Mouse (Mus musculus) megakaryocyte, adult 5-6 weeks (primary cell): Measurements from ENCODE around the gene Lamb1. TPM values are rescaled to one million over a fixed set of nuclear protein-coding genes. Genes with fewer than 3 reads are reported as not detected.

Experiments
- ATAC-seq: 2 replicates; pipeline ENCODE4 v1.8.0; 2016; ENCODE audit warnings: mild to moderate bottlenecking, inconsistent platforms; ENCODE audit not compliant: poor library complexity, severe bottlenecking
- total RNA-seq, 2 experiments: library from RNA; stranded (forward) in 1 of 2; stranded (reverse) in 1 of 2; fragments of 153-499, 151-499 nt in 1 of 2; fragments of 221-1000, 200-1000 nt in 1 of 2; gene quantifications; 2 replicates each; pipeline versions ENCODE4 v1.2.3 to v1.2.4; 2015 to 2017

The Lamb1 gene
- total RNA-seq (2015), result 0.20 and 1.0 TPM in 2 replicates
- 2.5 and 9.6 TPM in 2 replicates for total RNA-seq (2017)

DNA sequence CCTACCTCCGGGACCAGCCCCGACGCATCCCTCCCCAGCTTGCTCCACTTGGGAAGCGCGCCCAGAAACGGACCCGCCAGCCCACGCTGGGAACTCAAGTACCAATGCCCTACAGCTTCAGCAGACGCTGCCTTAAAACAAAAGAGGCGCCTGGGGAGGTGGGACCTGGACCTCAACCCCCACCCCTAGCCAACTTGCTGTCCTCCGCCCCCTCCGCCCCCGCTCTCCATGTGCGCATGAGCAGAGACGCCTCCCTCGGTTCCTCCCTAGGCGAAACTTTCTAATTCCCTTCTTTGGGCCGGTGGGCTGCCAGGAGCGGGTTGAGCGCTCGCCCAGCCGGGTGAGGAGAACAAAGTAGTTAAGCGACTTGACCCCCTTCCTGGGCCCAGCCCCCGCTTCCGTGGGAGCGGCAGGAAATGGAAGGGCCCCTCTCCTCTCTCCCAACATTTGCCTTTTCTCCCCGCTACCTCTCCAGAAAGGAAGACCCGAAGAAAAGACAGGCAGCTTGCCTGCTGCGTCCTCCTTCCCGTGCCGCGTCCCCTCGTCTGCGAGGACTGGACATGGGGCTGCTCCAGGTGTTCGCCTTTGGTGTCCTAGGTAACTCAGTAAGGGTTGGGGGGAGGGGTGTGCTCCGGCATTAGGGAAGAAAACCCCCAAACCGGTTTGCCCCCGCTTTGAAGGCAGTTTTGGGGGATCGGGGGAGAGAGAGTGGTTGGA, at the start of gene Lamb1:
Gene Lamb1, plus strand, starts transcription at position 230 of the 717 bp plus-strand sequence.
- no peak for ATAC-seq

DNA sequence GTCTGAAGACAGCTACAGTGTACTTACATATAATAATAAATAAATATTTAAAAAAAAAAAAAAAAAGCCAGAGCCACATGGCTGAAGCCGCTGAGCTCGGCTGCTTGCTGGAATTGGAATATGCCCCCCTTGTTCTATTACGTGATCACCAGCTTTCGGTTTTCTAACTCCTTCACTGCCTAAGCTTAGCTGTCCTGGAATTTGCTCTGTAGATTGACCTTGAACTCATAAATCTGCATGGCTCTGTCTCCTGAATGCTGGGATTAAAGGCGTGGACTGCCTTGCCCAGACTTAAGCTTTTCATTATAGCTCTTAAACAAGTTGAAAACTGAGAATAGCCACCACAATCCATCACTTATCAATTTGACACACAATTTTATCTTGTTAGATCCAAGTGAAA, 47.8 kb upstream of the Lamb1 start:
- no peak for ATAC-seq

DNA sequence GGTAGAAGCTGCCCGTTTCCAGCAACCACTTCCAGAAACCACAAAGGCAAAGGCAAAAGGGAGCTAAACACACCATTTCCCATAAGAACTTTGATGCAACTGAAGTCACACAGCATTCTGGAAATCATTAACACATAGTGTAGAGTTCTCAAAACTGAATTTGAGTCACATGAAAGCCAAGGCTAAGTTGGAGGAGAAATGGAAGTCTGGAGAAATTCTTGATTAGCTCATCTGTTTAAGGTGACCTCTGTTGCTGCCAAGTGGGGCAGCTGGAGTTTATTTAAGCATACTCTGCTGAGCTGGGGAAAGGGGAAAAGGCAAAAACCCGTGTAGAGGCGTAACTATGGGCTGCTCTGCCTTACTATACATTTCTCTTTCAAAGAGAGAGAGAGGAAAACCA, 46.3 kb upstream of the Lamb1 start:
- no peak for ATAC-seq

- ATAC-seq, result no peak
Observed at GRCm38 (mm10) chr12:31221522-31221921, 43.5 kb upstream of the Lamb1 start.

DNA sequence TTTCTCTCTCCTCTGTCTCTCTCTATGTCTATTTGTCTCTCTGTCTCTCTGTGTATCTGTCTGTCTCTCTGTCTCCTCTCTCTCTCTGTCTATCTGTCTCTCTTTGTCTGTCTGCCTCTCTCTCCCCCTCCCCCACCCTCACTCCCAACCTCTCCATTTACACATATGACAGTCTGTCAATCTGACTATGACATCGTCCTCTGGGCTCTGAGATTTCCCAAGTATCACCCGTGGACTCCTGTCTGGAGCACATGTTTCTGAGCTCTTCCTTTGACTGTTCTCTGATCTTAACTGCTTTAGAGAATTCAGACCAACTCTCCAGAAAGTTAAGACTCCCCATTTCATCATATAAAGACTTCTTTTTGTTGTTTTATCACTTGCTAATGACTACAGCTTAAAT, 42.8 kb upstream of the Lamb1 start:
- ATAC-seq, result no peak

- ATAC-seq, result no peak
Observed at GRCm38 (mm10) chr12:31222741-31223140, 42.3 kb upstream of the Lamb1 start.

GRCm38 (mm10) chr12:31225451-31225850, 39.6 kb upstream of the Lamb1 start:
- no peak for ATAC-seq

GRCm38 (mm10) chr12:31227167-31227566, 37.9 kb upstream of the Lamb1 start:
- ATAC-seq, result no peak

GRCm38 (mm10) chr12:31228878-31229277, 36.2 kb upstream of the Lamb1 start:
- ATAC-seq, result no peak

- ATAC-seq, result no peak
Observed at GRCm38 (mm10) chr12:31232635-31233034, 32.4 kb upstream of the Lamb1 start.

- no peak for ATAC-seq
Observed at GRCm38 (mm10) chr12:31235018-31235417, 30.0 kb upstream of the Lamb1 start.

DNA sequence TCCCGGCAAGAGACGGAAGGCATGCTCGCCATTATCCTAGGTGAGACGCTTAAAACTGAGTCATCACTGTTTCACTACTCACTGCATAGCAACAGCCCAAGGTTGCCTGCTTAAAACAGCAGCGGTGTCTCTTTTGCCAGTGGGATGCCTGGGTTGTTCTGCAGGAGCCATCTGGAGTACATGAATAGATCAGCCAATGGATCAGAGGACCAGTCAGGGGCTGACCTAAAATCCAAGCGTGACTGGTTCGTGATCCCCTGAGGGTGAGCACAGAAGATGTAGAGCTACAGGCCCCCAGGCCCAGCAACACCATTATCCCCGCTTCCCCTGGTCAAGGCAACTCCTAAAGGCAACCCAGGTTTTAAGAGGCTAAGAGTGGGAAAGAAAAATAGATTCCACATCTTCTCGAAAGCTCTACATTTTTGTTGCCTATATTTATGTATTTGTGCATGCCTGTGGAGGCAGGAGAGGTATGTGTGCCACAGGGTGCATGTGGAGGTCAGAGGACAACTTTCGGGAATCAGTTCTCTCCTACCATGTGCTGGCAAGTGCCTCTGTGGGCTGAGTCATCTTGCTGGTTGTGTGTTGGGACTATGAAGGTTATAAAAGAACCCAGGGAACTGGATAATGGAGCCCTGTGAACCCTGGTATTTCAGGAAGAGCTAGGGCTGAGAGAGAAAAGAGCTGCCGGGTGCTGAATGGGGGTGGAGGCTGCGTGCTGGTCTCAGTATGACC, 28.0 kb upstream of the Lamb1 start:
- no peak for ATAC-seq

- no peak for ATAC-seq
Observed at GRCm38 (mm10) chr12:31239031-31239583, 25.9 kb upstream of the Lamb1 start.

GRCm38 (mm10) chr12:31239798-31240197, 25.2 kb upstream of the Lamb1 start:
- no peak for ATAC-seq

- no peak for ATAC-seq
Observed at GRCm38 (mm10) chr12:31240470-31240869, 24.6 kb upstream of the Lamb1 start, which contains the start of gene Gm6993. Gene Gm6993, plus strand, starts transcription at chr12:31240770.

DNA sequence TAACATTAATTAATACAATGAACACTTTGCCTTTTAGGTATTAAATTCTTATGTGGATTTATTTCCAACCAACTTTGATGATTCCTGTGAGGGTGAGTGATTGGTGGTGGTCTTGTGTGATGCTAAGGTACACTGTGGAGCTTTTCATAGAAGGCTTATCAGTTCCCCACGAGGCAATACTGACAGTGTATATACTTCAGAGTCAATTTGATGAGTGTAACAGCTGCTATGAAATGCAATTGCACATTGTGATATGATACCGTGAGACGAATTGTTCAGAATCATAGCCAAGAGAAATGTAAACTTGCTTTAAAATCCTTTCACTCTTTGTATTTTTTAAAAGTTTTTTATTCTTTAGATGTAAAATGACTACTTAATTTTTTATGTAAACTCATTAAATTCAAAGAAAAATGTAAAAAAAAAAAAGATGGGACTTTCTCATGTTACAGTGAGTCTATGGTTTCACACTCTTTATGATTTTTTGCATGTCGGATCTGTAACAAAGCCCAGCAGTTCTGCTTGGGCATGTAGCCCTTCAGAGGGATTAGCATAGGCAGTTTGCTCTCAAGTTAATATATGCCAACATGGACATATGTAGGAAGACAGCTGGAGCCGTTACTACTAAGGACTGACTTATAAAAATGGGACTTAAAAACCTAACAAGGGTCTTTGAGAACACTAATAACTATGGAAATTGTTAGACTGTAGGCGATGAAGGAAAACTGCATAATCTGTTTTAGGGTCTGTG, 23.3 kb upstream of the Lamb1 start:
- no peak for ATAC-seq

DNA sequence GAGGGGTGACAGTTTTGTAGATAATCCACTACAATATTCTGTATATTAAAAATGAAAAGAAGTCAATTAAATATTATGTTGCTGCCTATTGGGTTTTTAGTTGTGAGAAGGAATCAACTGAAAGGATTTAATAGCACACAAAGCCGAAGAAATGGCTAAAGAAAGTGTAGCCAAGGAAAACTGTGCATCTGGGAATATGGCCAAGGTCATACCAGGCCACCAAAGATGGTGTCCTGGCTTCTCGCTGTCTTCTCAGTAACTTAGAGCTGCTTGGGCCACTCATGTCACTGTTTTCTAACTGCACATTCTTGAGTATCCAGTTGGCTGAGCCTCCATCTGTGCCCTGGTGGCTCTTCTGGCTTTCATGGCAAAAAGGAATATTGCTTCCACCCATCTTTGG, 21.0 kb upstream of the Lamb1 start:
- ATAC-seq, result no peak

DNA sequence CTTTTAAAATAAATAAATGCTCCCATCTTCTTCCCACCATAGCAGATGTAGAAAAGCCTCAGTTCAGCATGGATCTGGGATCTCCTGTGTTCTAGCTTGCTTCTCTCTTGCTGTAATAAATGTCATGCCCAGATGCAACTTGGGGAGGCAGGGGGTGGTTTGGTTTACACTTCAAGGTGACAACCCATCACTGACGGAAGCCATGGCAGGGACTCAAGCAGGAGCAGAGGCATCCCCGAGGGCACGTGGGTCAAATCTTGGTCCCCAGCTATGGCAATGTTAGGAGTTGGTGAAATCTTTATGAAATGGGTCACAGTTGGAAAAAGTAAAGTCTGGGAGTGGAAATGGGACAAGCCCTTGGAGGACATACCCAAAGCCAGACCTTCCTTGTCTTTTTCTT, 20.3 kb upstream of the Lamb1 start:
- no peak for ATAC-seq

GRCm38 (mm10) chr12:31246153-31246552, 18.9 kb upstream of the Lamb1 start:
- ATAC-seq, result no peak

- no peak for ATAC-seq
Observed at GRCm38 (mm10) chr12:31246615-31247014, 18.4 kb upstream of the Lamb1 start.

DNA sequence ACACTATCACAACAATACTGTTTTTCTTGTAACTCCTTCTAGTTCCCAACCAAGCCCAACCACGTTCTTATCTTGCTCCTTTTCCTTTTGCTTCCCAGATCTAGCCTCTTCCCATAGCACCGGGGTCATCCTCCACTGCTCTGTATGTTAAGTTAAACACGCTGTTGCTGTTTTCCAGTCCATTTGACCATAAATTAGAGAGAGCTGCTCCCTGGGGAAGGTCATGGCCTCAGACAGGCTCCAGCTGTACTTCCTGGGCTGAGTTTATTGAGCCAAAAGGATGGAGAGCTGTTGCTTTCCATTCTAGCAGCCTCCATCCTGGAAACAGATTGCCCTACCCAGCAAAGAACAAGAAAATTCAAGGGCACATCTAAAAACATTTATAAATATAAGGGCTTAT, 16.9 kb upstream of the Lamb1 start:
- no peak for ATAC-seq
